Mouse (Mus musculus): ENCODE data around the gene Sp100. TPM values are rescaled to one million over a fixed set of nuclear protein-coding genes. Genes with fewer than 3 reads are reported as not detected.

The Sp100 gene
- total RNA-seq, 1 experiment from 2014 or later, result 124 TPM

Other genes starting within 250 kb of the Sp100 start
- 1.9 TPM in 1 of 2 replicates, not detected in the other for gene G530012D18Rik, start 74.3 kb upstream of the Sp100 start, total RNA-seq (2017)
- 128 and 134 TPM in 2 replicates for gene Sp110, start 51.2 kb upstream of the Sp100 start, total RNA-seq (2017)
- 89.8 and 117 TPM in 2 replicates for gene Sp140, start 49.6 kb upstream of the Sp100 start, total RNA-seq (2017)
- 52.6 and 57.8 TPM in 2 replicates for gene A630001G21Rik, start 128.7 kb downstream of the Sp100 start, total RNA-seq (2017)
- gene Cab39, start 143.5 kb downstream of the Sp100 start, total RNA-seq (2017), result 97.1 and 112 TPM in 2 replicates
- 48.4 and 59.2 TPM in 2 replicates for gene Itm2c, start 244.3 kb downstream of the Sp100 start, total RNA-seq (2017)